Mouse (Mus musculus) midbrain, embryonic 11.5 days (tissue): ENCODE data around the gene Cdh16. TPM values are rescaled to one million over a fixed set of nuclear protein-coding genes. Genes with fewer than 3 reads are reported as not detected.

ENCODE experiments used
- ATAC-seq: fragments of 200-750 bp; cut with Nextera tagmentation; 2 replicates; pipeline ENCODE4 v1.8.0; 2017; ENCODE audit warnings: moderate TSS enrichment, moderate library complexity; ENCODE audit not compliant: low FRiP score
- DNase-seq: peaks from one replicate; pipeline ENCODE4 v3.0.0; 2015; ENCODE audit warnings: low spot score; ENCODE audit errors: missing footprints
- H3K27ac ChIP-seq: fragments of 300-500 bp; sonication (generic); 2 replicates; pipeline ENCODE4 v1.5.1; 2014; ENCODE audit warnings: low read depth, low read length
- H3K27me3 ChIP-seq: fragments of 300-500 bp; sonication (generic); 2 replicates; pipeline ENCODE4 v1.6.1; 2014; ENCODE audit warnings: mild to moderate bottlenecking, low read length, moderate library complexity, mixed read lengths; ENCODE audit not compliant: control insufficient read depth, insufficient read depth
- H3K36me3 ChIP-seq: fragments of 300-500 bp; sonication (generic); 2 replicates; pipeline ENCODE4 v1.6.1; 2014; ENCODE audit warnings: mild to moderate bottlenecking, low read length, moderate library complexity, mixed read lengths; ENCODE audit not compliant: control insufficient read depth, insufficient read depth
- H3K4me1 ChIP-seq: fragments of 300-500 bp; sonication (generic); 2 replicates; pipeline ENCODE4 v1.6.1; 2014; ENCODE audit warnings: low read length; ENCODE audit not compliant: control insufficient read depth, insufficient read depth
- H3K4me2 ChIP-seq: fragments of 300-500 bp; sonication (generic); 2 replicates; pipeline ENCODE4 v1.6.1; 2014; ENCODE audit warnings: mild to moderate bottlenecking, moderate library complexity
- H3K4me3 ChIP-seq: fragments of 300-500 bp; sonication (generic); 2 replicates; pipeline ENCODE4 v1.5.1; 2014; ENCODE audit warnings: low read depth, low read length
- H3K9ac ChIP-seq: fragments of 300-500 bp; sonication (generic); 2 replicates; pipeline ENCODE4 v1.6.1; 2014; ENCODE audit warnings: low read length
- H3K9me3 ChIP-seq: fragments of 300-500 bp; sonication (generic); 2 replicates; pipeline ENCODE4 v1.6.1; 2016; ENCODE audit warnings: low read length; ENCODE audit not compliant: control insufficient read depth
- WGBS: fragments of 180-500 bp; shearing (Covaris S2); extraction: QIAGEN DNeasy Blood & Tissue Kit; methylation state at CpG from one replicate; pipeline ENCODE4 v1.1.7; 2014; 5-methylcytosine and 5-hydroxymethylcytosine counted together
- polyA plus RNA-seq: library from polyadenylated mRNA; unstranded; fragments of >200 nt; fragmentation: Nextera tagmentation; extraction: Ambion mirVana; gene quantifications from 2 replicates; pipeline ENCODE4 v1.2.1, GENCODE M21; 2014

Cdh16 gene
- polyA plus RNA-seq, 1 experiment from 2014 or later: not detected

DNA sequence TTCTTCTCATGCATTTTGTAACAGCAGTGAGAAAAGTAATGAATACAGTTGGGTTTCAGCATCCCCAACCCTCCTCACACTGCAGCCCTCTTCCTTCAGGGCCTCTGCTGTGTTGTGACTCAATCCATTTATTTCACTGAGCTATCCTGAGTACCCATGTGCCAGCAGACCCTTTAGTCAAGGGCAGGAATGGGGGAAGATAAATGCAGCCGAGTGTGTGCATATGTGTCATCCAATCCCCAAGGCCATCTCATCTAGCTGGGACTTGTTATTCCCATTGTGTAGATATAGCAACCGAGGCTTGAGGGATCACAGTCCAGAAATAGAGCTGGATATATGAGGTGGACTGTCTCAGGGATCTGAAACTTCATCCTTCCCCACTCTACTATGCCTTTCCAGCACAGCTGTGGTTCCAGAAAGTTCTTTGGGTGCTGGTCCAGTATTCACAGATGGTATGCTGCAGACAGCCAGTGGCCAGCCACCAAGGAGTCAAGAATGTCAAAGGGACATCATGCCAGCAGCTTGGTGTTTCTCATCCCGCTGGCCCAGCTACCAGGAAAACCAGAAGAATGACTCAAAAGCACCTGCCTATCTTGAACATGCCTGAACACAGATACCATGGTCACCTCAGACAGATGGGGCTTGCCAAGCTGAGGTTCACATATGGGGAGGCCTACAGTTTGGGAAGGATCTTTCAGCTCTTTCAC is 11.0 kb upstream of the Cdh16 start:
- no peak overlapping the region for H3K4me3 ChIP-seq
- ATAC-seq (no peak), DNase-seq (no peak)
- no peaks in the 10 kb centered on the region for H3K9me3 ChIP-seq
- H3K27ac ChIP-seq: no peak overlapping the region
- peaks cover 6% of the 10 kb centered on the region for H3K27me3 ChIP-seq
- WGBS: 89% methylated on average over 3 of the region's 3 CpGs
- H3K9ac ChIP-seq: no peak overlapping the region
- no peak overlapping the region for H3K4me2 ChIP-seq
- no peaks in the 10 kb centered on the region; the same call in 1 of the 2 replicates for H3K36me3 ChIP-seq
- H3K4me1 ChIP-seq: peaks cover 7% of the 10 kb centered on the region

DNA sequence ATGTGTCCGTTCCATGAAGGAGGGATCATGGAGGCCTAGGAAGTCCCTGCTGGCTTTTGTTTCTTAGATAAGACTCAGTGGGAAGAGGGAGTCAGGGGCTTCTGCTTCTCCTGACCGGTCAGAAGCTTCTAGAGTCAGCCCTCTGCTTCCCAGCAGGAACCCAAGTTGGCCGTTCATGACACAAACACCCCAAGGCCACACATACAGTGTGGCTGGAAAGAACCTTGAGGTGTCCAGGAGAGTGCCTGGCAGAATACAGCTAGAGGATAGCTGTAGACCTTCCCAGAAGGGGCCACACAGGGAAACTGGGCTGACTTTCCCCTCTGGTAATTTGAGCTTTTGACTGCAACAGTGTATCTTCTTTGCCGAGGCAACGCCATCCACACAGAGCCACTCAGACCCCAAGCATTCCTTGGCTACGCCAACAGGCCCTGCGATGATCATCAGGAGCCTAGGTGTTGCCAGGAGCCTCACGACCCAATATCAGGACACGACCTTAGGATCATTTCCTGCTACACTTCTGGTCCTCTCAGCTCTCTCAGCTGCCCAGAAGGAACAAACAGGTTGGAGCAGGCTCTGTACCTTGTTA is 9.1 kb upstream of the Cdh16 start:
- Histone ChIP-seq H3K4me1 (peaks cover 7% of the 10 kb centered on the region; the same call in 1 of the 2 replicates), H3K9me3 (no peaks in the 10 kb centered on the region), H3K4me2 (no peak overlapping the region), H3K36me3 (no peaks in the 10 kb centered on the region), H3K27ac (no peak overlapping the region), H3K9ac (no peak overlapping the region), H3K27me3 (peaks cover 11% of the 10 kb centered on the region), H3K4me3 (no peak overlapping the region)
- no peak for ATAC-seq
- DNase-seq: no peak
- WGBS: 68% methylated on average over 9 of the region's 9 CpGs

DNA sequence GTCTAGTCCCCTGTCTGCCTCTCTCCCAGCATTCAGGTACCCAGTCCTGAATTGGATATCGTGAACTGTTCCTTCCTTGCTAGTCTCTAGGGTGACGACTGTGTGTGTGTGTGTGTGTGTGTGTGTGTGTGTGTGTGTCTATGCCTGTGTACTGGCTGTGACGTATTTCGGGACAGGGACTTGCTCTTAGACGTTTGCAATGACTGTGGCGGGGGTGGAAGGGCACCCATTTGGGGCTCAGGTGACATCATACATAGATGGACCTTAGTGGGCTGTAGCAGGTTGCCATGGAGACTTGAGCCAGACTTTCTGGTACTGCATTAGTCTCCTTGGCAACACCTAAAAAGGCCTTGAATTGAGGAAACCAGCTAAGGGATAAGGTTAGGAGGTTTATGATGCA is 8.3 kb upstream of the Cdh16 start:
- H3K4me2 ChIP-seq: no peak overlapping the region
- no peak overlapping the region for H3K4me3 ChIP-seq
- H3K4me1 ChIP-seq: peaks cover 7% of the 10 kb centered on the region; the same call in 1 of the 2 replicates
- no peak for ATAC-seq
- no peak overlapping the region for H3K27ac ChIP-seq
- peaks cover 11% of the 10 kb centered on the region for H3K27me3 ChIP-seq
- no peak for DNase-seq
- 58% methylated on average over 6 of the region's 6 CpGs for WGBS
- H3K36me3 ChIP-seq: no peaks in the 10 kb centered on the region
- no peaks in the 10 kb centered on the region for H3K9me3 ChIP-seq
- no peak overlapping the region for H3K9ac ChIP-seq

DNA sequence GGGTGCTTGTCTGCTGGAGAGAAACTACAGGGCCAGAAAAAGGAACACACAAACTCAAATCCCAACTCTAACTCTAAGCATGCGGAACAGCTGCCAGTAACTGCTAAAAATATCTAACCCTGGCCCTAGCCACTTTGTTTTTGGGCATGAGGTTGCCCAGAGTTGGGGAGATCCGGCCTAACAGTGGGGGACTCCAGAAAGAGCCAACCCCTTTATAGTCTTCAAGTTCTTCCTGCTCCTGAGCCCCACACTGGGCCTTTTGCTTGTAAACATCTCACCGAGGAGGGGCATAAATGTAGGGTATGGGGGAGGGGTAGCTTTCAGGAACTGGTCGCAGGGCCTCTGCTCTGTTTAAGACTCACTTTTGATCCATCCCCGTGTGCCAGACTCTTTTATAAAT is 7.8 kb upstream of the Cdh16 start:
- H3K9ac ChIP-seq: no peak overlapping the region
- ATAC-seq: no peak
- 30% methylated on average over 5 of the region's 5 CpGs for WGBS
- H3K4me2 ChIP-seq: no peak overlapping the region
- no peaks in the 10 kb centered on the region for H3K36me3 ChIP-seq
- H3K4me1 ChIP-seq: peaks cover 7% of the 10 kb centered on the region; the same call in 1 of the 2 replicates
- no peaks in the 10 kb centered on the region for H3K9me3 ChIP-seq
- DNase-seq: no peak
- H3K4me3 ChIP-seq: no peak overlapping the region
- H3K27ac ChIP-seq: no peak overlapping the region
- peaks cover 11% of the 10 kb centered on the region for H3K27me3 ChIP-seq

DNA sequence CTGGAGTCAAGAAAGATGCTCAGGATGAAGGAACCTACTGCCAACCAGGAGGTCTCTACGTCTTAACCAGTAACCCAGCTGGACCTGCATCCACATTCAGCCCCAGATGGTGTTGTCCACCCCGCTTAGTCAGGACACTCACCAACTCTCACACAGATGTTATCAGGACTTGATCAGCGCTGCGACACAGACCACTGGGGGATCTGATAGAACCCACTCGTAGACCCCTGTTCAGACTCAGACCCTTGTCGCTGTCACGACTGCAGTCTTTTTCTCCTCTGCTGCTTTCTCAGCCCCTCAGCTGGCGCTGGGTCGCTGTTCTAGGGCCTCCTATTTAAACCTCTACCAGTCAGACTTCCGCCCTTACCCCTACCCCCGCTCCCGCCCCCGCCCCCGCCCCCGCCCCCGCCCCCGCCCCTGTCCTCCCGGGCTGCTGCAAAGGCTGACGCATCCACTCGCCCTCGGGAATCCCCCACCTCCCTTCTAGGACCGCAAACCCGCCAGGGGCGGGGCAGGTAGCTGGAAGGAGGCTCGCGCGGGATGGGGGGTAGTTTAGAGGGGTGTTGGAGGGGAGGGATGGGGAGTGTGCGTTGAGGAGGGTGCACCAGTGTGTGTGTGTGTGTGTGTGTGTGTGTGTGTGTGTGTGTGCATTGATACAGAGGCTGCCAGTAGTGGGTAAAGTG is 6.9 kb upstream of the Cdh16 start, which contains the start of gene Rrad:
Rrad (minus strand) TSS at position 347 of the 683 bp plus-strand sequence.
- Histone ChIP-seq H3K27ac (no peak within 1 kb of the TSS), H3K27me3 (peaks cover 11% of the 10 kb centered on the region), H3K4me1 (peaks cover 7% of the 10 kb centered on the region; the same call in 1 of the 2 replicates), H3K9ac (peak within 1 kb of the TSS; percentile 40), H3K36me3 (no peaks in the 10 kb centered on the region), H3K9me3 (no peaks in the 10 kb centered on the region), H3K4me3 (peak within 1 kb of the TSS; percentile 31), H3K4me2 (peak within 1 kb of the TSS; percentile 59)
- DNase-seq (peak; percentile 94), ATAC-seq (peak; percentile 75)
- WGBS: under 1% methylated on average over 26 of the region's 28 CpGs

DNA sequence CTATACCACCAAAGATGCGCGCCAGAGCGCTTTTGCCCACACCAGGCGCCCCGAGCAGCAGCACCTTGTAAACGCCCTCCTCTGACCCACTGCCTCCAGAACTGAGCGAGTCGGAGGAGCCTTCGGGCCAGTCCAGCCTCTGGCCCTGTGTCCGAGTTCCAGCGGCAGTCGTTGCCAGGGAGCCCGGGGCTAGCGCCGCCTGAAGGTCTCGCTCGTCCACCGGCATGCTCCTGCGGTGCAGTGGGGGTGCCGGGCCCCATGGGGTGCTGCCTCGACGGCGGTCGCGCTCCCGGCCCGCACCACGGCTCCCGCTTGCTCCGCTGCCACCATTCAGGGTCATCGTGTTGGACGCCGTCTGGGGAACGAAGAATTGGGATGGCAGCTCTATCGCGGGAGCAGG is 6.4 kb upstream of the Cdh16 start:
- H3K27ac ChIP-seq: no peak overlapping the region
- peaks cover 11% of the 10 kb centered on the region for H3K27me3 ChIP-seq
- peaks cover 7% of the 10 kb centered on the region; the same call in 1 of the 2 replicates for H3K4me1 ChIP-seq
- 1% methylated on average over 36 of the region's 36 CpGs for WGBS
- no peak for DNase-seq
- no peaks in the 10 kb centered on the region for H3K9me3 ChIP-seq
- peak overlapping the region; percentile 31 for H3K4me3 ChIP-seq
- H3K4me2 ChIP-seq: peak overlapping the region; percentile 59
- peak overlapping the region; percentile 40 for H3K9ac ChIP-seq
- H3K36me3 ChIP-seq: no peaks in the 10 kb centered on the region
- peak; percentile 62; the same call in 1 of the 2 replicates for ATAC-seq

DNA sequence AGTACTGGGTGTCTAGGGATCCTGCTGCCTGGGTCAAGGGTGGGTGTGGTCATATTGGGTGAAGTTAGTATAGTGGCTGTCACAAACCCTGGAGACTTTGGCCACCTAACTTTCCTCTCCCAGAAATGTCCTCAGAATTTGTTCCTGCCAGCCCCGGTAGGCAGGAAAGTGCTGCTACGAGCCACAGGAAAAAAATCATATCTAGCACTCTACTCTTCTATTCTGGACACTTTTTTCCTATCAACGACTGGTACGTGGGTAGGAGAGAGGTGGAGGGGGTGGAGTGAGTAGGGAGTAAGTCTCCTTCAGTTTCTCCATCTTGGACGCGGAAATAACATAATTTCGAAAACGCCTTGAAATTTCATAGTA is 5.9 kb upstream of the Cdh16 start:
- Histone ChIP-seq H3K4me2 (peak overlapping the region; percentile 59; the same call in 1 of the 2 replicates), H3K27ac (no peak overlapping the region), H3K9ac (no peak overlapping the region), H3K4me1 (peaks cover 7% of the 10 kb centered on the region; the same call in 1 of the 2 replicates), H3K36me3 (no peaks in the 10 kb centered on the region), H3K4me3 (no peak overlapping the region), H3K27me3 (peaks cover 11% of the 10 kb centered on the region), H3K9me3 (no peaks in the 10 kb centered on the region)
- DNase-seq (no peak), ATAC-seq (no peak)
- WGBS: 38% methylated on average over 8 of the region's 8 CpGs

DNA sequence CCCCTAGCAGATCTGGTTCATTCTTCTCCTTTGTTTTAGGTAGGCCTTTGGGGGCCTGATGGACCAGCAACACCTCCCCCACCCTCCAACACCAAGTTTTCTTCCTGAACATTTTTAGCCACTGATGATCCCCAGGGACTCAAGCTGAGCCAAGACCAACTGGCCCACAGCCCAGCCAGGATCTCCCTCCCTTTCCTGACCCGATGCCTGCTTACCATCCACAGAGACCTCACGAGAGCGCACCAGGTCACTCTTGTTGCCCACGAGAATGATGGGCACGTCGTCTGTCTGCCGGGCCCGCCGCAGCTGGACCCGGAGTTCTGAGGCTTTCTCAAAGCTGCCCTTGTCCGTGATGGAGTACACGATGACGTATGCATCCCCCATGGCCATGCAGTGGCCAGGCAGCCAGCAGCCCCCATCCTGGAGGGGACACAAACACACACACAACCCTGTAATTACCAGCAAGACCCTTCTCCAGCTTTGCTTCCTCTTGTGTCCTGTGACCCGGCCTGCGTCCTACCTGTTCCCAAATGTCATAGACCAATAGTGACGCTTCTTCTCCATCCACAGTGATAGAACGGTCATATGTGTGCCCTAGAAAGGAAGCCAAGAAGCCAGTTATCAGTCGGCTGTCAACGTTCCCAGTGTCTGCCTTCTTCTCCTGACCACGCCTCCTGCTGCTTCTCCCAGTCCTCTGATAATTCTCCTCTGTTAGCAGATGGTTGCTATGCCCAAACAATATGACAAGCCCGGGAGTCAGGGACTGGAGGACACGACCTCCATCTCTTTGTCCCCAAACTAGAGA is 5.3 kb upstream of the Cdh16 start:
- Histone ChIP-seq H3K27ac (no peak overlapping the region), H3K9ac (no peak overlapping the region), H3K36me3 (no peaks in the 10 kb centered on the region), H3K9me3 (no peaks in the 10 kb centered on the region), H3K4me3 (no peak overlapping the region), H3K27me3 (peaks cover 11% of the 10 kb centered on the region), H3K4me2 (no peak overlapping the region), H3K4me1 (peaks cover 7% of the 10 kb centered on the region; the same call in 1 of the 2 replicates)
- ATAC-seq: no peak
- 81% methylated on average over 22 of the region's 22 CpGs for WGBS
- no peak for DNase-seq
